32 mouse cellular contexts compared by ENCODE assay signal in the genomic region with DNA sequence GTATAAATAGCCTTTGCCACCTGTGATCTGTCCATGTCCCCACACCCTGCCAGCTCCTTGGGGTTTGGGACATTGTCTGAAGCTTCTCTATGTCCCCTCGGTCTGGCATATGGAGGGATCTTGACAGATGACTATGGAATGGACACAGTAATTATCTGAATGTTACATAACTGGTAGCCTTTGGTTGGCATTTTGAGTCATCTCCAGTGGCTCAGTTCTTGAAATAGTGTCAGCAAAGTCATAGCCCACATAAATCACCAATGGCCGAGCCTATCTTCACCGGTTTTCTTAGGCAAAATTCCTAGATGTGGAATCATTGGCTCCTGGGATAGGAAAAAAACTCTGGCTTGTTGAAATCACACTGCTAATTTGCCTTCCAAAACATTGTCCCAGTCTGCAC.
"Had no signal": no experiment of that assay in that cellular context is flagged by ENCODE, and none has a peak within 500 bp of the region (broad histone marks: within the 10 kb centered on the region; RNA-seq: fewer than 3 reads in every experiment).

No protein-coding gene starts in this region.

- H3K27me3 ChIP-seq: limb, embryonic 13.5 days; limb, embryonic 15.5 days; liver, embryonic 12.5 days; liver, embryonic 13.5 days; liver, embryonic 15.5 days; lung, embryonic 15.5 days had no signal

- H3K27ac ChIP-seq: limb, embryonic 10.5 days; limb, embryonic 12.5 days; limb, embryonic 13.5 days; limb, embryonic 15.5 days; liver, embryonic 12.5 days; liver, embryonic 13.5 days; liver, embryonic 14.5 days; liver, embryonic 15.5 days; lung, embryonic 15.5 days; macrophage; midbrain, embryonic 10.5 days; midbrain, embryonic 12.5 days; midbrain, embryonic 13.5 days; midbrain, embryonic 15.5 days; neural tube, embryonic 12.5 days had no signal

- H3K4me3 ChIP-seq: limb, embryonic 10.5 days; limb, embryonic 12.5 days; limb, embryonic 13.5 days; limb, embryonic 15.5 days; liver, embryonic 12.5 days; liver, embryonic 13.5 days; liver, embryonic 15.5 days; lung, embryonic 15.5 days; megakaryocyte, embryonic 14.5 days; midbrain, embryonic 10.5 days; midbrain, embryonic 12.5 days; midbrain, embryonic 13.5 days; midbrain, embryonic 15.5 days; myocyte; neural tube, embryonic 12.5 days had no signal

- ATAC-seq: liver, embryonic 12.5 days; liver, postnatal 0 days; lung, postnatal 0 days; midbrain, embryonic 13.5 days; midbrain, embryonic 15.5 days; midbrain, embryonic 16.5 days had no signal

- H3K9ac ChIP-seq: limb, embryonic 12.5 days; limb, embryonic 13.5 days; limb, embryonic 15.5 days; liver, embryonic 12.5 days; liver, embryonic 13.5 days; liver, embryonic 14.5 days; liver, embryonic 15.5 days; liver, postnatal 0 days; lung, embryonic 14.5 days; lung, embryonic 15.5 days; midbrain, embryonic 12.5 days; midbrain, embryonic 13.5 days; midbrain, embryonic 15.5 days; neural tube, embryonic 12.5 days had no signal

- H3K4me1 ChIP-seq: liver, embryonic 12.5 days; liver, embryonic 15.5 days; megakaryocyte, embryonic 14.5 days had no signal

- DNase-seq: left cerebral cortex, postnatal 4 days; liver; liver, embryonic 13.5 days; liver, postnatal 0 days; lung, adult 18-20 months; lung, adult 2 months; lung, embryonic 14.5 days; lung, postnatal 10 days; lung, postnatal 14 days; lung, postnatal 36 days; lung, postnatal 4 days; midbrain, embryonic 14.5 days had no signal

- H3K9me3 ChIP-seq: limb, embryonic 10.5 days; limb, embryonic 12.5 days; limb, embryonic 13.5 days; limb, embryonic 15.5 days; liver, embryonic 13.5 days; liver, embryonic 15.5 days; lung, embryonic 15.5 days; midbrain, embryonic 13.5 days; midbrain, embryonic 15.5 days had no signal

- H3K36me3 ChIP-seq: limb, embryonic 10.5 days; limb, embryonic 12.5 days; limb, embryonic 13.5 days; limb, embryonic 15.5 days; liver, embryonic 12.5 days; liver, embryonic 13.5 days; liver, embryonic 15.5 days; lung, embryonic 15.5 days; midbrain, embryonic 10.5 days; midbrain, embryonic 12.5 days; midbrain, embryonic 13.5 days; midbrain, embryonic 15.5 days; neural tube, embryonic 12.5 days had no signal

- H3K4me2 ChIP-seq: limb, embryonic 12.5 days; limb, embryonic 13.5 days; limb, embryonic 15.5 days; liver, embryonic 11.5 days; liver, embryonic 12.5 days; liver, embryonic 13.5 days; liver, embryonic 15.5 days; lung, embryonic 14.5 days; lung, embryonic 15.5 days; midbrain, embryonic 11.5 days; midbrain, embryonic 12.5 days; midbrain, embryonic 13.5 days; midbrain, embryonic 15.5 days; neural tube, embryonic 12.5 days had no signal
